Mouse (Mus musculus): Measurements from ENCODE around the gene Olfr1199. TPM values are rescaled to one million over a fixed set of nuclear protein-coding genes. Genes with fewer than 3 reads are reported as not detected.

Gene Olfr1199
- polyA plus RNA-seq, 1 experiment = not detected

DNA sequence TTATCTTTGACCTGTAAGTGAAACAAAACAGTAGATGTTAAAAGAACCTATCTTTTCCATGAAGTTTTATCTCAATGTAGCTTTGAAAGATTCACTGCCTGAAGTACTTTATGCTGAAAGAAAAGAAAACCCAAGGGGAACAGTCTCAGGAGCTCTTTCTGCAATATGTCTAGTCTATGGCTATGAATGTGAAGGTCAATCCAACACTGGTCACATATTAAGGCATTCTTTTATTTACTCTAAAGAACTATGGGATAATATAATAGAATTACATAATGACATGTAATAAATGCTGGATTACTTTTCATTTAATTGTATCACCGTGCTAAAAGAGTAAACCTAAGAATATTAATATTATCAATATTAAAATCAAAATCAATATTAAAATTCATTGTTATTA is 28.0 kb downstream of the Olfr1199 start, which contains the start of gene Olfr1197:
Gene Olfr1197, minus strand, starts transcription at position 101 of the 400 bp plus-strand sequence.
- no peaks in the 10 kb centered on the region for H3K79me2 ChIP-seq (ENCODE audit: control insufficient read depth, insufficient read depth)
- no peak within 1 kb of the TSS for H3ac ChIP-seq (ENCODE audit: control insufficient read depth, insufficient read length)
- no peak within 1 kb of the TSS for H3K4me2 ChIP-seq (ENCODE audit: low read depth)
- no peaks in the 10 kb centered on the region for H3K27me3 ChIP-seq (ENCODE audit: control insufficient read depth, insufficient read depth, insufficient read length)
- H3K4me3 ChIP-seq = no peak within 1 kb of the TSS
- no peaks in the 10 kb centered on the region for H3K36me3 ChIP-seq (ENCODE audit: control insufficient read depth, insufficient read depth)
- TF ChIP-seq TCF12 (IDR thresholded peaks at IDR 0.05; ENCODE audit: insufficient read depth, poor library complexity, severe bottlenecking) = no peak
- no peak for TF ChIP-seq POLR2A (IDR thresholded peaks at IDR 0.05; ENCODE audit: insufficient read length, low read depth)
- TF ChIP-seq CEBPB (IDR thresholded peaks at IDR 0.05; ENCODE audit: insufficient read depth, poor library complexity, severe bottlenecking) = no peak
- TF ChIP-seq TCF3 (IDR thresholded peaks at IDR 0.05; ENCODE audit: insufficient read length, low read depth) = no peak
- no peak for TF ChIP-seq MAX (IDR thresholded peaks at IDR 0.05; ENCODE audit: low read depth)
- TF ChIP-seq MYOG (IDR thresholded peaks at IDR 0.05; ENCODE audit: control insufficient read depth in 1 of 3, insufficient read depth in 1 of 3, insufficient read length in 2 of 3, low read depth in 2 of 3) = no peak
- TF ChIP-seq SRF (IDR thresholded peaks at IDR 0.05; ENCODE audit: control insufficient read depth, insufficient read length, low read depth) = no peak

DNA sequence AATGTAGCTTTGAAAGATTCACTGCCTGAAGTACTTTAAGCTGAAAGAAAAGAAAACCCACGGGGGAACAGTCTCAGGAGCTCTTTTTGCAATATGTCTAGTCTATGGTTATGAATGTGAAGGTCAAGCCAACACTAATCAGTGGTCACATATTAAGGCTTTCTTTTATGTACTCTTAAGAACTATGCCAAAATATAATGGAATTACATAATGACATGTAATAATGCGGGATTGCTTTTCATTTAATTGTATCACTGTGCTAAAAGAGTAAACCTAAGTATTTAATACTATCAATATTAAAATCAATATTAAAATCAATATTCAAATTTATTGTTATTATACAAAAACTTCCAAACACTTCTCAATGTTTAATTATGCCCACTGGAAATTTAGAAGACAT is 55.8 kb downstream of the Olfr1199 start, which contains the start of gene Olfr1196:
Gene Olfr1196, minus strand, starts transcription at position 101 of the 400 bp plus-strand sequence.
- TF ChIP-seq E2F4 (IDR thresholded peaks at IDR 0.05; ENCODE audit: insufficient read depth) (no peak), MYOG (IDR thresholded peaks at IDR 0.05; ENCODE audit: control insufficient read depth in 1 of 3, insufficient read depth in 1 of 3, insufficient read length in 2 of 3, low read depth in 2 of 3) (no peak), REST (IDR thresholded peaks at IDR 0.05; ENCODE audit: insufficient read depth, insufficient read length) (no peak), TCF12 (IDR thresholded peaks at IDR 0.05; ENCODE audit: insufficient read depth, poor library complexity, severe bottlenecking) (no peak), TCF3 (IDR thresholded peaks at IDR 0.05; ENCODE audit: insufficient read length, low read depth) (no peak), MYOD1 (IDR thresholded peaks at IDR 0.05; ENCODE audit: control insufficient read depth in 1 of 3, insufficient read length in 2 of 3, low read depth in 2 of 3) (no peak), MAX (IDR thresholded peaks at IDR 0.05; ENCODE audit: low read depth) (no peak)
- Histone ChIP-seq H3K36me3 (ENCODE audit: control insufficient read depth, insufficient read depth) (no peaks in the 10 kb centered on the region), H3K27me3 (ENCODE audit: control insufficient read depth, insufficient read depth, insufficient read length) (no peaks in the 10 kb centered on the region)

More for the DNA sequence above, 55.8 kb downstream of the Olfr1199 start, which contains the start of gene Olfr1196:
- H3ac ChIP-seq (ENCODE audit: control insufficient read depth, insufficient read length) = no peak within 1 kb of the TSS
- no peak within 1 kb of the TSS for H3K4me3 ChIP-seq
- no peaks in the 10 kb centered on the region for H3K79me2 ChIP-seq (ENCODE audit: control insufficient read depth, insufficient read depth)
- no peak within 1 kb of the TSS for H3K4me2 ChIP-seq (ENCODE audit: low read depth)

Other genes with a start within 250 kb of the Olfr1199 start
- not detected for gene Olfr1186, start 241.9 kb downstream of the Olfr1199 start, polyA plus RNA-seq (2012; fragmentation: generic; extraction: Trizol)
- not detected for gene Olfr1188, start 203.5 kb downstream of the Olfr1199 start, polyA plus RNA-seq (2012; fragmentation: generic; extraction: Trizol)
- not detected for gene Olfr1189, start 174.0 kb downstream of the Olfr1199 start, polyA plus RNA-seq (2012; fragmentation: generic; extraction: Trizol)
- gene Olfr1191-ps1, start 119.9 kb downstream of the Olfr1199 start, polyA plus RNA-seq (2012; fragmentation: generic; extraction: Trizol) = not detected
- not detected for gene Olfr1192-ps1, start 112.0 kb downstream of the Olfr1199 start, polyA plus RNA-seq (2012; fragmentation: generic; extraction: Trizol)
- gene Olfr1193, start 84.8 kb downstream of the Olfr1199 start, polyA plus RNA-seq (2012; fragmentation: generic; extraction: Trizol) = not detected
- gene Olfr1195, start 71.3 kb downstream of the Olfr1199 start, polyA plus RNA-seq (2012; fragmentation: generic; extraction: Trizol) = not detected
- gene Olfr1196, start 55.9 kb downstream of the Olfr1199 start, polyA plus RNA-seq (2012; fragmentation: generic; extraction: Trizol) = not detected
- gene Olfr1197, start 28.1 kb downstream of the Olfr1199 start, polyA plus RNA-seq (2012; fragmentation: generic; extraction: Trizol) = not detected
- gene Olfr1198, start 9.1 kb downstream of the Olfr1199 start, polyA plus RNA-seq (2012; fragmentation: generic; extraction: Trizol) = not detected
- gene Olfr1200, start 10.0 kb upstream of the Olfr1199 start, polyA plus RNA-seq (2012; fragmentation: generic; extraction: Trizol) = not detected
- not detected for gene Olfr1201, start 32.6 kb upstream of the Olfr1199 start, polyA plus RNA-seq (2012; fragmentation: generic; extraction: Trizol)
- gene Olfr1202, start 54.0 kb upstream of the Olfr1199 start, polyA plus RNA-seq (2012; fragmentation: generic; extraction: Trizol) = not detected
- not detected for gene Olfr1205, start 69.3 kb upstream of the Olfr1199 start, polyA plus RNA-seq (2012; fragmentation: generic; extraction: Trizol)
- gene Olfr1204, start 88.8 kb upstream of the Olfr1199 start, polyA plus RNA-seq (2012; fragmentation: generic; extraction: Trizol) = not detected
- not detected for gene Olfr1206, start 102.8 kb upstream of the Olfr1199 start, polyA plus RNA-seq (2012; fragmentation: generic; extraction: Trizol)
- gene Olfr1208, start 141.8 kb upstream of the Olfr1199 start, polyA plus RNA-seq (2012; fragmentation: generic; extraction: Trizol) = not detected
- gene Olfr1209, start 154.7 kb upstream of the Olfr1199 start, polyA plus RNA-seq (2012; fragmentation: generic; extraction: Trizol) = not detected
- not detected for gene Olfr1211, start 177.6 kb upstream of the Olfr1199 start, polyA plus RNA-seq (2012; fragmentation: generic; extraction: Trizol)
- gene Olfr1212, start 193.5 kb upstream of the Olfr1199 start, polyA plus RNA-seq (2012; fragmentation: generic; extraction: Trizol) = not detected
- not detected for gene Gm13762, start 219.8 kb upstream of the Olfr1199 start, polyA plus RNA-seq (2012; fragmentation: generic; extraction: Trizol)
- not detected for gene Olfr1214, start 232.2 kb upstream of the Olfr1199 start, polyA plus RNA-seq (2012; fragmentation: generic; extraction: Trizol)
- not detected for gene Olfr1215, start 246.5 kb upstream of the Olfr1199 start, polyA plus RNA-seq (2012; fragmentation: generic; extraction: Trizol)